Comparison of ENCODE assay signal across 8 mouse cellular contexts in the genomic region with DNA sequence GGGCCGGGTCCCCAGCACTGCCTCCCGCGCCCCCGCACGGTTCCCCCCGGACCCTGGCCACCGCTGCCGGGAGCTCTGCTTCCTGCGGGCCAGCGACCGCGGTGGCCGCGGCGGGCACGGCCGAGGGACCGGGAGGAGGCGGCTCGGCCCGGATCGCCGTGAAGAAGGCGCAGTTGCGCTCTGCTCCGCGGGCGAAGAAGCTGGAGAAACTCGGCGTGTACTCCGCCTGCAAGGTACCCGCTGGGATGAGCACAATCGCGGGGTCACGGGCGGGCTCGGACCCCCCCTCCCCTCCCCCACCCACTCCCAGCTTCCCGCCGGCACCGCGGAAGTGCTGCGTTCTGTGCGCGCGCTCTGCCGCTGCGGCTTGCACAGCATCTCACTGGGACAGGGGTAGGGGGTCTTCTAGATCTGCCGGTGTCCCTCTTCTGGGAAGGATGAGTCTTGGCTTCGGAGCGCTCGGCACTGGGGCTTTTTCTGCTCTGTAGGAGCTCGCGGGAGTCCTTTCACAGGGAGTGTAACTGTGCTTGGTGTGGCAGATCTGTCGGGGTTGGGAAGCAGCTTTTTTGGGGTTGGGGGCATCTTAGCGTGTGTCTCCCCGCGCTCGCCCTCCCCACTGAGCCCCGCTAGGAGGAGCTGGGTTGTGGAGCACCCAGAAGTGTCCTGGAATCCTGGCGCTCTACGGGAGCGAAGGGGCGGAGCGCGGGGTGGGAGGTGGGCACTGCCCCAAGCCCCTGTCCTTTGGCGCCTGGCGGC. TPM values are rescaled to one million over a fixed set of nuclear protein-coding genes. Genes with fewer than 3 reads are reported as not detected.
A peak's percentile ranks its signal among the peaks of the same experiment; 100 is the strongest.
DNase-seq lines count a peak whose midpoint lies in the region; ATAC-seq and TF ChIP-seq lines count a peak whose summit lies in the region.

No protein-coding gene starts in this region.

- peak overlapping the region; percentile 93 for H3K9ac ChIP-seq in intestine, postnatal 0 days (ENCODE audit: low read depth, low read length)
- peak overlapping the region; percentile 100 for H3K9ac ChIP-seq in liver, adult 2 months (ENCODE audit: low read depth, low read length)
- H3K9ac ChIP-seq in stomach, embryonic 14.5 days (replicated peaks; ENCODE audit: low read depth, low read length), result peak overlapping the region; percentile 78

- TF ChIP-seq POLR2A in liver, adult 2 months (IDR thresholded peaks at IDR 0.05; ENCODE audit: extremely low read depth, insufficient read depth, low read length), result peak; percentile 47; the same call in 1 of the 2 replicates
- TF ChIP-seq POLR2A in myocyte (IDR thresholded peaks at IDR 0.05; ENCODE audit: insufficient read length, low read depth), result peak; percentile 19

- H3K36me3 ChIP-seq in intestine, postnatal 0 days (ENCODE audit: control insufficient read depth, insufficient read depth), result no peaks in the 10 kb centered on the region
- no peaks in the 10 kb centered on the region for H3K36me3 ChIP-seq in liver, adult 2 months (ENCODE audit: control insufficient read depth, insufficient read depth, low read length)
- no peaks in the 10 kb centered on the region for H3K36me3 ChIP-seq in myocyte (ENCODE audit: control insufficient read depth, insufficient read depth)
- no peaks in the 10 kb centered on the region for H3K36me3 ChIP-seq in stomach, embryonic 14.5 days (ENCODE audit: control insufficient read depth, insufficient read depth, low read length)

- TF ChIP-seq CTCF in intestine, postnatal 0 days (IDR thresholded peaks at IDR 0.05; ENCODE audit: low read depth), result peak; percentile 53
- TF ChIP-seq CTCF in liver, adult 2 months (IDR thresholded peaks at IDR 0.05; ENCODE audit: low read depth, low read length), result peak; percentile 40; the same call in 1 of the 2 replicates

- peaks cover 36% of the 10 kb centered on the region; the same call in 1 of the 2 replicates for H3K79me2 ChIP-seq in liver, adult 2 months (ENCODE audit: control insufficient read depth, insufficient read depth, low read length)
- H3K79me2 ChIP-seq in myocyte (ENCODE audit: control insufficient read depth, insufficient read depth), result peaks cover 5% of the 10 kb centered on the region

- H3ac ChIP-seq in myocyte (ENCODE audit: control insufficient read depth, insufficient read length), result peak overlapping the region; percentile 60

- peaks cover 11% of the 10 kb centered on the region for H3K4me1 ChIP-seq in intestine, postnatal 0 days (replicated peaks; ENCODE audit: control insufficient read depth, insufficient read depth, low read length)
- H3K4me1 ChIP-seq in liver, adult 2 months (ENCODE audit: control insufficient read depth, insufficient read depth, low read length), result peaks cover 27% of the 10 kb centered on the region
- peaks cover 17% of the 10 kb centered on the region for H3K4me1 ChIP-seq in stomach, embryonic 14.5 days (ENCODE audit: control insufficient read depth, insufficient read depth, low read length)

- peak overlapping the region; percentile 84 for H3K4me3 ChIP-seq in intestine, postnatal 0 days (ENCODE audit: low read depth, low read length)
- H3K4me3 ChIP-seq in liver, adult 2 months (ENCODE audit: insufficient read depth, low read depth, low read length), result peak overlapping the region; percentile 87
- peak overlapping the region; percentile 66 for H3K4me3 ChIP-seq in myocyte
- H3K4me3 ChIP-seq in stomach, embryonic 14.5 days (ENCODE audit: low read depth, low read length), result peak overlapping the region; percentile 79

- WGBS in intestine, postnatal 0 days, result under 1% methylated on average over 60 of the region's 67 CpGs
- under 1% methylated on average over 66 of the region's 67 CpGs for WGBS in liver, adult 2 months
- under 1% methylated on average over 63 of the region's 67 CpGs for WGBS in stomach, embryonic 14.5 days

- no peaks in the 10 kb centered on the region for H3K9me3 ChIP-seq in intestine, postnatal 0 days (ENCODE audit: control insufficient read depth)
- no peaks in the 10 kb centered on the region for H3K9me3 ChIP-seq in stomach, embryonic 14.5 days (ENCODE audit: control insufficient read depth, low read depth, low read length)

- intact Hi-C loops in gastrocnemius, postnatal 36 days (cut with DNase I), result loop anchor here (5.0 kb wide), 3 partner anchors 35 to 80 kb away; no protein-coding TSS in a partner anchor

- peak overlapping the region; percentile 98 for H3K4me2 ChIP-seq in intestine, postnatal 0 days (replicated peaks; ENCODE audit: low read depth)
- peak overlapping the region; percentile 75 for H3K4me2 ChIP-seq in myocyte (ENCODE audit: low read depth)
- peak overlapping the region; percentile 97 for H3K4me2 ChIP-seq in stomach, embryonic 14.5 days (replicated peaks; ENCODE audit: low read depth, low read length)

- peak; percentile 98 for DNase-seq in heart, adult 11 months
- DNase-seq in heart, adult 8-10 months (ENCODE audit: low spot score), result no peak
- peak; percentile 13 to 68 for DNase-seq in gastrocnemius, postnatal 36 days
- no peak for DNase-seq in liver, adult 2 months (ENCODE audit: extremely low read depth, low read depth, low spot score)

- H3K27me3 ChIP-seq in intestine, postnatal 0 days (replicated peaks; ENCODE audit: control insufficient read depth, insufficient read depth, low read length), result no peaks in the 10 kb centered on the region
- H3K27me3 ChIP-seq in liver, adult 2 months (ENCODE audit: control insufficient read depth, insufficient read depth, low read length), result no peaks in the 10 kb centered on the region
- no peaks in the 10 kb centered on the region for H3K27me3 ChIP-seq in myocyte (ENCODE audit: control insufficient read depth, insufficient read depth, insufficient read length)
- H3K27me3 ChIP-seq in stomach, embryonic 14.5 days (ENCODE audit: control insufficient read depth, insufficient read depth, low read length), result no peaks in the 10 kb centered on the region

- ATAC-seq in common myeloid progenitor, adult 5-6 weeks (replicated peaks; ENCODE audit: low read depth, poor library complexity, severe bottlenecking), result peak; percentile 0; the same call in 1 of the 2 replicates
- peak; percentile 58 for ATAC-seq in intestine, postnatal 0 days
- ATAC-seq in stomach, embryonic 14.5 days (ENCODE audit: insufficient number of reproducible peaks, insufficient read depth, low FRiP score, low read depth), result peak; percentile 66

- H3K27ac ChIP-seq in intestine, postnatal 0 days (ENCODE audit: low read depth, low read length), result peak overlapping the region; percentile 97
- peak overlapping the region; percentile 89 for H3K27ac ChIP-seq in liver, adult 2 months (replicated peaks; ENCODE audit: insufficient read depth, low read depth, low read length)
- peak overlapping the region; percentile 87 for H3K27ac ChIP-seq in stomach, embryonic 14.5 days (ENCODE audit: low read length)

TF ChIP-seq in myocyte, 11 proteins besides CTCF, POLR2A, EP300 and RAD21:
- no peak for TF ChIP-seq MYOG (IDR thresholded peaks at IDR 0.05; ENCODE audit: control insufficient read depth in 1 of 3, insufficient read depth in 1 of 3, insufficient read length in 2 of 3, low read depth in 2 of 3)
- TF ChIP-seq REST (IDR thresholded peaks at IDR 0.05; ENCODE audit: insufficient read depth, insufficient read length), result no peak
- no peak for TF ChIP-seq TCF12 (IDR thresholded peaks at IDR 0.05; ENCODE audit: insufficient read depth, poor library complexity, severe bottlenecking)
- no peak for TF ChIP-seq USF1 (IDR thresholded peaks at IDR 0.05; ENCODE audit: low read depth)
- TF ChIP-seq E2F4 (IDR thresholded peaks at IDR 0.05; ENCODE audit: insufficient read depth), result no peak
- TF ChIP-seq SRF (IDR thresholded peaks at IDR 0.05; ENCODE audit: control insufficient read depth, insufficient read length, low read depth), result no peak
- TF ChIP-seq MYOD1 (IDR thresholded peaks at IDR 0.05; ENCODE audit: control insufficient read depth in 1 of 3, insufficient read length in 2 of 3, low read depth in 2 of 3), result peak in 1 of 3 experiments; percentile 16

RNA-seq across cellular contexts. Expression of a gene that starts 0.9 kb away (rescaled TPM):
- total RNA-seq in heart, adult 8-10 months (2022), result 100 to 1,000 TPM in 1 of 4 experiments, 10 to 100 TPM in 3; 78.8 to 106 (median 88.9) TPM
- total RNA-seq in common myeloid progenitor, adult 5-6 weeks (2017), result 28.9 and 38.0 TPM in 2 replicates
- 10 to 100 TPM; 50.9 to 62.0 TPM for total RNA-seq in gastrocnemius, postnatal 36 days (2021)
- 5.9 and 6.1 TPM in 2 replicates for polyA plus RNA-seq in intestine, postnatal 0 days (2015; fragmentation: Nextera tagmentation; extraction: Ambion mirVana)
- total RNA-seq in liver, adult 2 months (2014; rRNA removed), result 56.0 and 57.4 TPM in 2 replicates
- polyA plus RNA-seq in liver, adult 2 months (2012; rRNA removed), result 14.1 and 15.6 TPM in 2 replicates
- 4.2 TPM for polyA plus RNA-seq in myocyte (2012; fragmentation: generic; extraction: Trizol)
- polyA plus RNA-seq in stomach, embryonic 14.5 days (2014; fragmentation: Nextera tagmentation; extraction: Ambion mirVana), result 7.8 and 8.4 TPM in 2 replicates

RNA-seq across cellular contexts. Expression of a gene that starts 28.3 kb away (rescaled TPM):
- total RNA-seq in heart, adult 8-10 months (2022), result not detected
- total RNA-seq in common myeloid progenitor, adult 5-6 weeks (2017), result not detected in 2 replicates
- not detected for total RNA-seq in gastrocnemius, postnatal 36 days (2021)
- 0.07 and 0.27 TPM in 2 replicates for polyA plus RNA-seq in intestine, postnatal 0 days (2015; fragmentation: Nextera tagmentation; extraction: Ambion mirVana)
- total RNA-seq in liver, adult 2 months (2014; rRNA removed), result 0.09 TPM in 1 of 2 replicates, not detected in the other
- polyA plus RNA-seq in liver, adult 2 months (2012; rRNA removed), result not detected in 2 replicates
- polyA plus RNA-seq in myocyte (2012; fragmentation: generic; extraction: Trizol), result 0.12 TPM
- 0.48 and 0.86 TPM in 2 replicates for polyA plus RNA-seq in stomach, embryonic 14.5 days (2014; fragmentation: Nextera tagmentation; extraction: Ambion mirVana)

Comparison
In these comparisons a context has a peak if more than half of its experiments do, and no peak if none do; other contexts are left out.
1. DNase-seq: peak in heart, adult 11 months (single experiment) and gastrocnemius, postnatal 36 days (2 of 2); none in heart, adult 8-10 months (single experiment) and liver, adult 2 months (single experiment).
2. ATAC-seq: peak in every context shown above with its lines; median percentile 66 in stomach, embryonic 14.5 days; 58 in intestine, postnatal 0 days; 0 in common myeloid progenitor, adult 5-6 weeks.
3. Peak in every context shown above with its lines, with median percentiles within 50 percentile points of each other: H3K27ac ChIP-seq, H3K4me2 ChIP-seq, H3K4me3 ChIP-seq and H3K9ac ChIP-seq.